In genomic region chr17:57248201-57248699, GRCm38 (mm10) we compare ENCODE assay signal across 8 mouse cellular contexts. TPM values are rescaled to one million over a fixed set of nuclear protein-coding genes. Genes with fewer than 3 reads are reported as not detected.
A peak's percentile ranks its signal among the peaks of the same experiment; 100 is the strongest.
DNase-seq lines count a peak whose midpoint lies in the region; ATAC-seq lines count a peak whose summit lies in the region.

Gpr108 (minus strand) TSS chr17:57248446.

- no peaks in the 10 kb centered on the region for H3K27me3 ChIP-seq in embryonic facial prominence, embryonic 12.5 days
- no peaks in the 10 kb centered on the region for H3K27me3 ChIP-seq in limb, embryonic 11.5 days (ENCODE audit: control insufficient read depth, insufficient read depth, low read length)
- H3K27me3 ChIP-seq in midbrain, embryonic 14.5 days (ENCODE audit: control insufficient read depth, insufficient read depth, low read length): no peaks in the 10 kb centered on the region; the same call in 1 of the 2 replicates

- WGBS in embryonic facial prominence, embryonic 12.5 days: under 1% methylated on average over 12 of the region's 12 CpGs
- WGBS in limb, embryonic 11.5 days: under 1% methylated on average over 12 of the region's 12 CpGs
- WGBS in midbrain, embryonic 14.5 days: 0% methylated on average over 12 of the region's 12 CpGs

- peak within 1 kb of the TSS; percentile 72 for H3K4me3 ChIP-seq in embryonic facial prominence, embryonic 12.5 days
- H3K4me3 ChIP-seq in limb, embryonic 11.5 days (ENCODE audit: low read depth, low read length): peak within 1 kb of the TSS; percentile 76
- peak within 1 kb of the TSS; percentile 56 for H3K4me3 ChIP-seq in midbrain, embryonic 14.5 days (replicated peaks; ENCODE audit: low read depth, low read length)

- DNase-seq in 3134 (ENCODE audit: extremely low read depth, insufficient read length, low spot score): peak; percentile 73
- peak; percentile 80 for DNase-seq in adrenal gland, postnatal 25 days
- peak; percentile 99 for DNase-seq in heart, adult 11 months
- peak; percentile 89 for DNase-seq in kidney, adult 18-20 months
- DNase-seq in limb, embryonic 11.5 days (ENCODE audit: low spot score): peak; percentile 84
- DNase-seq in midbrain, embryonic 14.5 days: peak; percentile 90
- DNase-seq in spleen, adult 18-20 months: peak; percentile 76 to 82

- ATAC-seq in embryonic facial prominence, embryonic 12.5 days (ENCODE audit: insufficient number of reproducible peaks, insufficient read depth, low FRiP score, low TSS enrichment): peak; percentile 53
- ATAC-seq in limb, embryonic 11.5 days (ENCODE audit: insufficient number of reproducible peaks, low FRiP score, low TSS enrichment, low read depth): peak; percentile 41
- ATAC-seq in midbrain, embryonic 14.5 days (ENCODE audit: low FRiP score, low TSS enrichment): peak; percentile 54

- H3K9ac ChIP-seq in embryonic facial prominence, embryonic 12.5 days: peak within 1 kb of the TSS; percentile 68
- peak within 1 kb of the TSS; percentile 71 for H3K9ac ChIP-seq in limb, embryonic 11.5 days (ENCODE audit: low read length)
- H3K9ac ChIP-seq in midbrain, embryonic 14.5 days (replicated peaks; ENCODE audit: low read length): peak within 1 kb of the TSS; percentile 71

- 0 out of 2 replicates have a peak, but pooled peaks cover 7% of the 10 kb centered on the region for H3K36me3 ChIP-seq in embryonic facial prominence, embryonic 12.5 days
- peaks cover 3% of the 10 kb centered on the region; the same call in 1 of the 2 replicates for H3K36me3 ChIP-seq in limb, embryonic 11.5 days (ENCODE audit: control insufficient read depth, insufficient read depth, low read length)
- 0 out of 2 replicates have a peak, but pooled peaks cover 8% of the 10 kb centered on the region for H3K36me3 ChIP-seq in midbrain, embryonic 14.5 days (ENCODE audit: control insufficient read depth, insufficient read depth, low read length)

- H3K4me2 ChIP-seq in embryonic facial prominence, embryonic 12.5 days (replicated peaks): peak within 1 kb of the TSS; percentile 93
- H3K4me2 ChIP-seq in limb, embryonic 11.5 days (ENCODE audit: low read depth, severe bottlenecking): peak within 1 kb of the TSS; percentile 78
- H3K4me2 ChIP-seq in midbrain, embryonic 14.5 days (ENCODE audit: low read length): peak within 1 kb of the TSS; percentile 95

- H3K9me3 ChIP-seq in embryonic facial prominence, embryonic 12.5 days: no peaks in the 10 kb centered on the region
- H3K9me3 ChIP-seq in limb, embryonic 11.5 days (ENCODE audit: control insufficient read depth, low read length): no peaks in the 10 kb centered on the region
- H3K9me3 ChIP-seq in midbrain, embryonic 14.5 days (ENCODE audit: control insufficient read depth, low read length): no peaks in the 10 kb centered on the region

- H3K4me1 ChIP-seq in embryonic facial prominence, embryonic 12.5 days: peaks cover 24% of the 10 kb centered on the region
- 0 out of 2 replicates have a peak, but pooled peaks cover 10% of the 10 kb centered on the region for H3K4me1 ChIP-seq in limb, embryonic 11.5 days (ENCODE audit: control insufficient read depth, insufficient read depth, low read length)
- H3K4me1 ChIP-seq in midbrain, embryonic 14.5 days (ENCODE audit: control insufficient read depth, insufficient read depth, low read length): peaks cover 27% of the 10 kb centered on the region

- peak within 1 kb of the TSS; percentile 94 for H3K27ac ChIP-seq in embryonic facial prominence, embryonic 12.5 days
- peak within 1 kb of the TSS; percentile 82 for H3K27ac ChIP-seq in limb, embryonic 11.5 days (replicated peaks; ENCODE audit: low read depth, low read length)
- peak within 1 kb of the TSS; percentile 94 for H3K27ac ChIP-seq in midbrain, embryonic 14.5 days (replicated peaks; ENCODE audit: low read depth, low read length)

RNA-seq across cellular contexts. Expression of gene Gpr108, which starts in this region (rescaled TPM):
- 81.0 and 96.4 TPM in 2 replicates for total RNA-seq in adrenal gland, postnatal 25 days (2021)
- polyA plus RNA-seq in embryonic facial prominence, embryonic 12.5 days (2016; fragmentation: Nextera tagmentation; extraction: Ambion mirVana): 28.8 and 31.9 TPM in 2 replicates
- 28.2 and 30.8 TPM in 2 replicates for polyA plus RNA-seq in limb, embryonic 11.5 days (2014; fragmentation: Nextera tagmentation; extraction: Ambion mirVana)
- 19.6 and 20.9 TPM in 2 replicates for polyA plus RNA-seq in midbrain, embryonic 14.5 days (2014; fragmentation: Nextera tagmentation; extraction: Ambion mirVana)

Comparison
In these comparisons a context has a peak if more than half of its experiments do, and no peak if none do; other contexts are left out.
1. Peak in every context shown above with its lines: DNase-seq, ATAC-seq, H3K4me3 ChIP-seq and H3K27ac ChIP-seq.